Mouse (Mus musculus) CD4-positive, CD25-positive, alpha-beta regulatory T cell, adult 2 months (primary cell): ENCODE results near the gene Lsm14b.

ENCODE experiments used
- DNase-seq: peaks from one replicate; pipeline ENCODE4 v3.0.0-alpha.2; 2012; ENCODE audit warnings: low read depth, low spot score

Gene Lsm14b

DNA sequence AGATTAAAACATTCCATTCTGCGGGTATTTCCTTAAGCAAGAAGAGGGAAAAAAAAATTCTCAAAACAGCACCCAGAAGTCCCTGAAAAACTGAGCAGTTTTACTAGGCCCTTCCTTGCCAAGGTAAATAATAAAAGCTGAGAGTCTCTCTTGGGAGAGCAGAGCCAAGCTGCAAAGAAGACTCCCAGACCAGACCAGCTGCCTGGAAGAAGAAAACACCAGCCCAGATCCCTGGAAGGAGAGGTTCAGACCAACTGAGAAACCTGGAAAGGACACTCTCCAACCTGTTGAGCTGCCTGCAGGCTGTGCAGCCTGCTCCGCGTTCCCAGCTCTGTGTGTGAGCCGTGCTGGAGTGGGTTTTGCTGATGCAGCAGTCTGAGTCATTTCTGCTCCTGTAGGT lies 7.2 kb upstream of the Lsm14b start:
- no peak for DNase-seq

DNA sequence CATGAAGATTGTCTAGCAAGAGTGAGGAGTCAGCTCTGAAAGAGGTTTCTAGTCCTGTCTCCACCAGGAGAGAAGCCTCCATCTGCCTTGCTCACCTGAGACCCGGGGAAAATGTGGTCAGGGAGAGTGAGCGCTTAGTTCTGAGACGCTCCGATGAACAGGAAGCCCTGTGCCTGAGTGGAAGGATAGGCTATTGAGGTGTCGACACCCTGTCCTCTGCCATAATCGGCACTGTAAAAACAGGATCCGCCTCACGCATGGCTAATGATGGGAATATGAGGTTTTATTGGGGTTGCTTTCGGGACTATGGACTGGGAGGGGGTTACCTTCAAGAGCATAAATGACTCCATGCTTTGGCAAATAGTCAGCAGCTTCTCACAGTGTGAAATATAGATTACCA lies 6.2 kb upstream of the Lsm14b start:
- DNase-seq, result no peak

DNA sequence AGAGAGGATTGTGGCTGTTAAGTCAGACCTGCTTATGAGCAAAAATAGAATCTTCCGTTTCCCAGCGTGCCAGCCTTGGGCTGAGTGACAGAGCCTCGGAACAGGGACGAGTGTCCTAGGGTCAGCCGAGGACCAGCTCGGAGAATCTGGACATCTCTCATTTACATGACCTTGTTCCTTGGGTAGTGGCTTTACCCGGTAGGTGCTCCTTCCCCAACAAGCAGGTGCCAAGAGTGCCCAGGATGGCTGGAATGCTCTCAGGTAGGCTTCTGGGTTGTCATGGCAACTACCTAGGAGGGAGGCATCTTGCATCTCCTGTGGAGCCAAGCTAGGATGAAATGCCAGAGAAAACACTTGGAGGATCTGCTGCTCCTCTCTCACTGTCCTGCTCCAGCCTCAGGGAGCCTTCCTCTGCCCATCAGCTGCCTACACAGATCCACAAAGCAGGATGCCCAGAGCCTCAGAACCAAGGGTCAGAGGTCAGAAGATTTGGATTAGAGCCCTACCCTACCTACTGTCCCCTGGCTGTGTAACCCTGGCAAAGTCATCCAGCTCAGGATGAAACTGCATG lies 4.6 kb upstream of the Lsm14b start:
- no peak for DNase-seq

DNA sequence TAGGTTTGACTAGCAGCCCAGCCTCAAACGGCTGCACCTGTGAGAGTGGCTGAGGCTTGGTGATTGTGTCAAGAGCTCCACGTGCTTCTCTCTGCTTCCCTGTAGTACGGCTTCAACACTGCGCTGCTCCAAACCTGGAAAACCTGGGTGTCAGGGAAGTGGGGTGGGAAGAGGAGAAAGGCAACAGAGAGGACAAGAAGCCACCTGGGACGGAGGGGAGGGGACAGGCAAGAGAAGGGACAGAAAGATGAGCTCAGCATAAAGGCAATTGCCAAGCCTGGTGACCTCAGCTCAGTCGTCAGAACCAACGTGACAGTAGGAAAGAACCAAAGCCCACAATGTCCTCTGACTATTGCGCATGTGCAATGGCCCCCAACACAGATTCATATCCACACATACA lies 3.9 kb upstream of the Lsm14b start:
- DNase-seq, result no peak

DNA sequence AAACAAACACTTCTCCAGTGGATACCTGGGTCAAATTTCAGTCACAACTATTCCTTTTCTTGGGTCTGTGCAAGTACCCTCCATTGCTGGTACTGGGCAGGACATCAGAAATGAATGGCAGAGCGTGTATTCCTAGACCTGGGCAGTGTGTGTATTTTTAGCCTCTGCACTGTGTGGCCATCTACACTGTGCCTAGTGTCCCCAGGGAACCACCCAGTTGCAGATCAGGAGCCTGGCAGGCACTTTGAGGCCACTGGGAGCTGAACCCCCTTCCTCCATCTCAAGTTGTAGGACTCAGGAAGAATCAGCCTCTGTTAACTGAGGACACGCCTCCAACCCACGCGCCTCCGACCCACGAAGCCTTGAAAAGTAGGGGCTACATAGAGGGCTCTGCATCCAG lies 2.0 kb upstream of the Lsm14b start:
- DNase-seq, result no peak

DNA sequence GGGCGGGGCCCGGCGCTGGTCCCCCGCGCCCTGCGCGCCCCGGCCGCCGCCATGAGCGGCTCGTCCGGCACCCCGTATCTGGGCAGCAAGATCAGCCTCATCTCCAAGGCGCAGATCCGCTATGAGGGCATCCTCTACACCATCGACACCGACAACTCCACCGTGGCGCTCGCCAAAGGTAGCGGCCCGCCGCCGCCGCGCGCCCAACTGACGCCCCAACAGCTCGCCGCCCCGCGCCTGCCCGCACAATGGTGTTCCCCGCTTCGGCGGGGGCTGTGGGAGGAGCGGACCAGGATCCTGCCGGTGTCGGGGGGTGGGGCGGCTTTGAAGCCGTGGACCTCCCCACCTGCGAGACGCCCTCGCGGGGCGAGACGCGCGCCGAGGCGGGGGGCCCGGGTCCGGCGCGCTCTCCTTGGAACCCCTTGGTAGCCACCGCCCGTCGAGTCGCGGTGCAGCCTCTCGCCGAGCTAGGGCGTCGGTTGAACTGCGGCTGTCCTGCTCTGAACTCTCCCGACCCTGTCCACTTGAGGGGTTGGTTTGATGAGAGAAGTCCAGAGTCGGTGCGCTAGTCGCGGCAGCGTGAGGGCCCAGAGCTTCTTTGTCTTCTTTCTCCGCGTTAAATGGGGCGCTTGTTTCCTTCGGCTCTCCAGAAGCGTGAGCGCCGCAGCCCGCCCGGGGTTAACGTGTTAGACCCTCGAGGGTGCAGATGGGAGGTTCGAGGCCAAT lies 511 bp downstream of the Lsm14b start:
- no peak for DNase-seq

DNA sequence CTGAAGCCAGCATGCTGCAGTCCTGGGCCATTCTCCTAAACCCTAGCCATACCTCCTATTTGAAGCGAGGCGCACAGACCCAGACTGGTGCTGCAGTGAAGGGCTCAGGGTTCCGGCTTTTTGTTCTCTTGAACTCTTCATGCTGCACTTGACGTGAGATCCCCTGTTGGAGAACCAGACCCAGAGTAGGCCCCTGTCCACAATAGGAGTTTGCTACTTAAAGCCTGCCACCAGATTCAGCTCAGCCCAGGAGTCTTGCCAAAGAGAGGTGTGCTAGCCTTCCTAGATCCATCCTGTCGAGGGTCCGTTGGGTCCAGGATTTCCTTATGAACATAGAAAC lies 1.0 kb downstream of the Lsm14b start:
- no peak for DNase-seq

DNA sequence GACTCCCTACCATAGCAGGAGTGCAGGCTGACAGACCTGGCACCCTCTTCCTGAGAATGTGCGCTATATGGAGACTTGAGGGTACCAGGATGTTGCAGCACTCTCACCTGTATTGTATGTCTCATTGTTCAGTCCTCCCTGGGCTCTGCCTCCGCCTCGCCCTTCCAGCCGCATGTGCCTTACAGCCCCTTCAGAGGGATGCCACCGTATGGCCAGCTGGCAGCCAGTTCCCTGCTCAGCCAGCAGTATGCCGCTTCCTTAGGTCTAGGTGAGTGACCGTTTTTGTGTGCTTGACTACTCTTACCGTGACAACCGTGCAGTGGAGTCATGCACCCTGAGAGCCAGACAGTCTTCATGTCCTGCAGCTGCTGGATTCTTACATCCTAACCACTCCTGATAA lies 3.0 kb downstream of the Lsm14b start:
- DNase-seq, result no peak

DNA sequence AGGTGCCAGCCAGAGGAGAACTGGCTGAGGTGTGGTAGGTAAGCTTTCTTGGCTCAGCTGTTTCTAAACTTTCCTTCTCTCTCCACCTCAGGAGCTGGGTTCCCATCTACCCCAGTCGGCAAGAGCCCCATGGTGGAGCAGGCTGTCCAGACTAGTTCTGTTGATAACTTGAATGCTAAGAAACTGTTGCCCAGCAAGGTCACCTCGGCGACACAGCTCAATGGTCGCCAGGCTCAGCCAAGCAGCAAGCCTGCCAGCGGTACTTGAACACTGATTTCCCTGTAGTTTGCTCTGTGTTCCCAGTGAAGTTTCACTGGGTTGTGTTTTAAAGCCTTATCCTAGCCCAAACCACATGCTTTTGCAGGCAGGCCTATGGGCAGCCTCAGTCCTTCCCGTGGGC lies 6.5 kb downstream of the Lsm14b start:
- DNase-seq, result no peak

DNA sequence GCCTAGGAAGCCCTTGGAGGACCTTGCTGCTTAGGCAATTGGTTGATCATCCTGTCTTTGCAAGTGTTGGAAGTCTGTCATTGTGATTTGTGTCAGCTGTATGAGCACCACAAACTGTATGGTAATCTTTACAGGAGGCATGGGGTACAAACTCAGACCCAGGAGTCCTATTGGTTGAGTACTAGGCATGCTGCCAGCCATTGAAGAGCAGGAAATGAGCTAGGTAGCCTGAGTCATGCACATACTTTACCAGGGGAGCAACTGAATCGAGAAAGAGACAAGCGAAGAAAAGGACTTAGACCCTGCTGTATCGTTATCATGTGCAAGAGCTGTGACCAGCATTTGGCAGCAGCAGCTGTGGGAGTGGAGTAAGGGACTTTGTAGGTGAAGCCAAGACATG lies 8.1 kb downstream of the Lsm14b start:
- no peak for DNase-seq

DNA sequence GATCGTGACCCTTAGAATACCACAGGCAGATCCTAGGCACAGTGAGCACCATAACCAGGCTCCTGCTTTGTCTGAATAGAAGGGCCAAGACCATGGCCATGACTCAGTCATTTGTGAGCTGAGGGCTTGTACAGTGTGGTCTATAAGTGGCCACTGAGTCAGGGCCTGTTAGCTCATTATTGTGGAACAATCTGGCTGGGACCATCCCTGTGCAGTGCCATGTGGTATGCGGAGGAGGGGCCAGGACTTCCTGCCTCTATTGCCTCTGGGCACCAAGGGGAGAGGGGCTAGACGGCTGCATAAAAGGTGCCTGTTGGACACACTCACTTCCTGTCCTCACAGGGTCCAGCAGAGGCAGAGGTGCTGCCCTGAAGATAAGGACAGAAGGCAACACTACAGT lies 9.2 kb downstream of the Lsm14b start:
- DNase-seq, result no peak

DNA sequence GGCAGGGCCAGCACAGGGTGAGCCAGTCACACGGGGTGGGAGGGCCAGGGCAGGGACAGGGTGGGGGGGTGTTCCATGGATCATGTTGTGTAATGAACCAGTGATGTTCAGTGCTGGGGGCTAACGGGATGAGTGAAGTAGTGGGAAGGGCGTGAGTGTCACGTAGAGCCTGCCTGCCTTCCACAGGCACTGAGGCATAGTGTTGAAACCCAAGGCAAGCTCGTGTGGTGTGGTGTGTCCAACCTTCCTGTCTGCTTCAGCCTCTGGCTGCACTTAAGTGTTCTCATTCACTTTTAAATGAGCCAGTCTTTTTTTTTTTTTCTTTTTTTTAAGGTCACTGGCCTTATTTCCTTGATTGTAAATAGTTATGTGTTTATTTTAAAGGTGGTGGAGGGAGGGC lies 10.0 kb downstream of the Lsm14b start:
- no peak for DNase-seq

DNA sequence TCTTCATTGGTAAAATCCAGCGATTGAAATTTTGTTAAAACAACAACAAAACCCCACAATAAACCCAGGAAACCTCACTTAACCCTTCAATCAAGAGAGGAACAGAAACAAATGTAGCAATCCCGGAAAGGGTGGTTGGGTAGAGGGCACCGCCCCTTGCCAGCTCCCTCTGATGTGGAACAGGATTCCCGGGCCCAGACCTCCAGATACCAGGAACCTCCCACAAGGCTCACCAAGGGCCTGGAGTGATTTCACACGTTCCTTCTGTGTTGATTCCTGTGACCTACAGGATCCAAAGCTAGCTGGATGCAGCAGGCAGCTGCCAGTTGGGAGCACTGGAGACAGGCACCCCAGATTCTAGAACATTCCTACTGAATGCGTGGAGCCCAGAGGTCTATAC lies 15.6 kb downstream of the Lsm14b start:
- no peak for DNase-seq

DNA sequence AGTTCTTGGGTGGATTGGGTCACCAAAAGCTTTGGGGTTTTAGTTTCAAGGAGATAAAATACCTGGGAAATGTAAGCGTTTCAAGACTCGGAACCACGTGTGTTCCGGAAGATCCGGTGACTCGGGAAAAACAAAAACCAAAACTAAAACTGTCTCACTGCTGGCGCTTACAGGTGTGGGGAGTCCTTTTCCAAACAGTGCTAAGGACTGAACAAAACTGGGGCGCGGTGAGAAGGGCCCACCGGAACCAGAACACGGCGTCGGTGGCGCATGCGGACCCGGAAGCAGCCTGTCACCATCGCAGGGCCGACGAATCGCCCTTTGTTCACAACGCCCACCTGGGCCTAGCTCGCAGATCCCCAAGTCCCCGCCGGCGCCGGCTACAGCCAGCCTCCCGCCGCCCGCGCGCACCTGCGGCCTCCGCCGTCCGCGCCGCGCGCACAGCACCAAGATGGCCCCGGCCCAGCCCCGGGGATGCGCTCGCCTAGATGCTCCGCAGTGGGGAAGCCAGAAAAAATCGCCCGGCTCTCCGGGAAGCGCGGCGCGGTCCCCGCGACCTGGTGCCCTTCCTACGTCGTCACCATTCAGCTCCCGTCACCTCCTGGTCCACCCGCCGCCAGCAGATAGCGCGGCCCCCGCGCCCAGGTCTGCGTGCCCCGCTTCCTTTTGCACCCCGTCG lies 16.9 kb downstream of the Lsm14b start:
- peak; percentile 65 for DNase-seq

DNA sequence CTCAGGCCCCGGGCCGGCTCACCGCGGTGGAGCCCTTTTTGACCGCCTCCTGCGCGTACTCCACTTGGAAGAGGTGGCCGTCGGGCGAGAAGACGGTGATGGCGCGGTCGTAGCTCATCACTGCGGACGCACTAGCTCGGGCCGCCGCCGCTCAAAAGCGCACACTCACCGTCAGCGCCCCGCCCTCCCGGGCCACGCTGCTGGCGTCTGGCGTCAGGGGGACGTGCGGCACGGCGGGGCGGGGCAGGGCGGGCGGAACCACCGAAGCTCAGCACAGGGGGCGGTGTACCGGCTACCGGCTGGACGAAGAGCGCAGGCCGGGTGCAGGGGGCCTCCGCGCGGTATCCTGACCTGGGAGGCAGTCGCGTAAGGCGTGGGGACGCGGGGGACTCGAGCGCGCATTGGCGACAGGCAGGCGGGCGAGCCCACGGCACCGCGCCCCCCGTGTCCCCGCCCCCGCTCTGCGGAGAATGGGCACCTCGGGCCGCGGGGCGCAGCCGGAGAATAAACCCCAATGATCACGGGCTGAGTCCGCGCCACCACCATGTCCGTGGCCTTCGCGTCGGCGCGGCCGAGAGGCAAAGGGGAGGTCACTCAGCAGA lies 17.6 kb downstream of the Lsm14b start, which contains the start of the genes Psma7 and Ss18l1:
TSS of gene Psma7 (minus strand) at position 178 of the 602 bp plus-strand sequence.
TSS of gene Ss18l1 (plus strand) at position 254 of the 602 bp plus-strand sequence.
- DNase-seq, result peak; percentile 94

DNA sequence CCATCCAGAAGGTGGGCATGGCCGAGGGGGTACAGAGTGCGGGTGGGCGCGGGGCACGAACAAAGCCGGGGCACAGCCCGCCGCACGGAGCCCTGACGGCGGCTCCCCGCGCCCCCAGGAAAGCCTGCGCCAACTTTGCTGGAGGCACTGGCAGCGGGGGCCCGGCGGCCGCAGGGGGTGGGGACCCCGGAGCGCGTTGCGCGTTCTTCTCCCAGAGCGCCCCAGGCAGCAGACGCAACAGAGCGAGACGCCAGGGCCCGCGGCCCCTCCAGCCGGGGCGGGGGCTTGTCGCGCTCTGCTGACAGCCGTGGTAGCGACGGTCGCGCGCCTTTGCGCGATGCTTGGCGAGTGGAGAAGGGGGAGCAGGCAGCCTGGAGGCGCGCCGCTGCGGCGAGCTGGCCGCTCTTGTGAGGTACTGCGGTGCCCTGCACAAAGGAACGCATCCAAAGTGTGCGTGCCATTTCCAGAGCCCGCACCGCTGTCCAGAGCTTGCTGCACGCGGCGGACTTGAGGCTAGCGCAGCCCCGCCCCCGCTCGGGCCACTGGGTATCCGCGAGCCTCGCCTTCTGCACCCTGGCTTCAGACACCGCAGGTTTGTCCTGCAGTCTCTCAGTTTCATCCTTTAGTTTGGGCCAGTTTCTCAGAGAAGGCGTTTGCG lies 18.2 kb downstream of the Lsm14b start:
- peak; percentile 71 for DNase-seq

DNA sequence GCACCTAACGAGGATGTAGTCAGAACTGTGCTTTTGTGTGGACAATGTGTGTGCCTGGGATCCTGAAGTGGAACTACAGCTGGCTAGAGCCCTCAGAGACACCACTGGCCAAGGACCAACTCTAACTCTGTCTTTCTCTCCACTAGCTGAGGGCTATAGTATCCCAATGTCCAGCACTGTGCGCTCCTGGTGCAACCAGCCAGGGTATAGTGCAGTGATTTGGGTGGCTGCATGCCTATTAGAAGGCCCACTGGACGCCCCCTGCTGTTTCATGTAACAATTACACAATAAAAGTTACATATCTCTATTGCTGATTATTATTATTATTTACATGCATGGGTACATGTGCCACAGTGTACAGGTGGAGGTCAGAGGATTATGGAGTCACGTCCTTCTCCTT lies 20.5 kb downstream of the Lsm14b start:
- DNase-seq, result peak; percentile 82

DNA sequence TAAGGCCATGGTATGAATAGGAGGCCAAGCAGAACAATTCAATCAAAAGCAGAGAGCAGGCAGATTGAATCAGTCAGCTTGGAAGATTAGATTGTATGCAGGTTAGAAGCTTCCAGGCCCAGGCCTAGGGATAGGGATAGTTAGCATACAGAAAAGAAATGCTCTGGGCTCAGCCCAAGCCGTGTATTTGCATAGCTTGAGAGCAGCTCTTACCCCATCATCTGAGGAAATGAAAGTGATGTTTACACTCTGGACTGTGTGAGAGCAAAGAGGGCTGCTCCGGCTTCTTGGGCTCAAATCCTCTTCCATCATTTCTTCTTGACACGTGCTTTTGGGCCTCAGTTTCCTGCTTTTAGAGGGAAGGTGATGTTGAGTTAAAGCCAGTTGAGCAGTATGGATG lies 22.8 kb downstream of the Lsm14b start:
- DNase-seq, result no peak

DNA sequence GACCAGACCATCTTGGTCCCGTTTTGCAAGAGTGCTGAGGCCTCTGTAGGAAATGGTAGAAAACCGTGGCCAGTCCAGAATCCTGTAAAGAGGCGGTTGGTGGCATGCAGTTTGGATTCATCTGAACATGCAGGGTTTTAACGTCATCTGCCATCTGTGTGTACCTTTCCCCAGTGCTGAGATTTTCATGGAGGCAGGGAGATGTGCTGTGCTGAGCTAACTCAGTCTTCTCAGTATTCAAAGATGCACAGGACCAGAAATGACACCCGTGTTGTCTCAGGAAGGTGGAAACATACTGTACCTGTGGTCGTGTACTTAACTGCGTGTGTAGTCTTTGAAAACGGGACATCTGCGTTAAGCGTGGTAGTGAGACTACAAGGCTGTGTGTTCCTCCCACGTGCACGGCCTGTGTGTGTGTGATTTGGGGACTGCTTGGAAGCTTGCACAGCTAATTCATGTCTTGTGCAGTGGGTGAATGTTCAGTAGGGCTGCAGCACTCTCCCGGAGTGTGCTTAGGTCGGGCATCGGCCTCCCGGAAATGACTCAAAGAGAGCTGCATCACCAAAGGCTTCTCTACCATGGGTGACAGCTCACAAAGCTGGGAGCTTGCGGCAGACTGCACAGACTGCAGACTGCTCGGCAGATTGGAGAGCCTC lies 23.3 kb downstream of the Lsm14b start:
- DNase-seq, result no peak

DNA sequence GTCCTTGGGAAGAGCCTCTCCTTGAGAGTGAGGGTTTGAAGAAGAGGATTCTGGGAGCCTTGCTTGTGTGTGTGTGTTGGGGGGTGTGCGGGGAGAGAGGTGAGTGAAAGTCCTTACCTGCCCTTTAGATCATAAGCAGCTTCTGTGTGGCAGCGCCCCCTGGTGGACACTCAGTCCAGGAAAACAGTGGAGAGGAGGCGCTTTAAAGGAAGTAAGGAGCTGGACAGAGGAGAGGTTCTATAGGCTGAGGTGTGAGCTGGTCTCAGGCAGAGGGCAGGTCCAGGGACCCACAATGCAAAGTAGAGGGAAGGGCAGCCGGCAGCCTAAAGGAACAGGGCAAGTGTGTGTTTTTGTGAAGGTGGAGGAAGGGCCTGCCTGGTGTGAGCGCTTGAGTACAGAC lies 26.2 kb downstream of the Lsm14b start:
- DNase-seq, result peak; percentile 89

DNA sequence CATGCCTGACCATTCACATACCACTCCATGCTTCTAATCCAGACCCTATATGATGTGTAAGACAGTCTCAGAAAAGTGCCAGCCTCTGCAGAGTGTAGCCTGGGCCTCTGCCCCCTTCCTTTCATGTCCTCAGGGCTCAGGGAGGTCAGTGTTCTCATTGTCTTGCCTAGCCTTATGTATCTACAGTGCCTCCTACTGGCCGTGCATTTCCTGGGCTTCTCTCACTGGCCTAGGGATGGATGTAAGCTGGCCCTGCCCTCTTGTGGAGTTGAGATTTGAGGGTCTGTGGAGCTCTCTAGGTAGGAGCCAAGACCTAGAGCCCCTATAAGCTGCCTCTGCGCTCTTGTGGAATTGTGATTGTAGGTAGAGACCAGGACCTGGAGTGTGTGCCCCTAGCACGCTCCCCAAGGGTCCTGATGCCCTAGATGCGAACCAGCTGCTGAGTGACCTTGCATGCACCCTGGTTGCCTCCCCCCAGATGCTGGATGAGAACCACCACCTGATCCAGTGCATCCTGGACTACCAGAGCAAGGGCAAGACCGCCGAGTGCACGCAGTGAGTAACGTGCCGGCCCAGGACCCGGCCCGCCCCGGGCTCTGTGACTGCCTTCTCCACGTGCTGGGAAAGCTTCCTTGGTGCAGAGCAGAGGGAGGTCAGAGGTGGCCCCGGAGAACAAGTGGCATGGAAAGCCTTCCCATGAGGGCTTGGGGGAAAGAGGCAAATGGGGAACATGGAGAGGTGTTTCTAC lies 27.4 kb downstream of the Lsm14b start:
- peak; percentile 64 for DNase-seq
